Mouse (Mus musculus): ENCODE measurements around the gene Zfp652.

Gene Zfp652

GRCm38 (mm10) chr11:95831276-95831619 lies 118.8 kb downstream of the Zfp652 start:
- no peak for DNase-seq (ENCODE audit: low read depth, low spot score)

DNA sequence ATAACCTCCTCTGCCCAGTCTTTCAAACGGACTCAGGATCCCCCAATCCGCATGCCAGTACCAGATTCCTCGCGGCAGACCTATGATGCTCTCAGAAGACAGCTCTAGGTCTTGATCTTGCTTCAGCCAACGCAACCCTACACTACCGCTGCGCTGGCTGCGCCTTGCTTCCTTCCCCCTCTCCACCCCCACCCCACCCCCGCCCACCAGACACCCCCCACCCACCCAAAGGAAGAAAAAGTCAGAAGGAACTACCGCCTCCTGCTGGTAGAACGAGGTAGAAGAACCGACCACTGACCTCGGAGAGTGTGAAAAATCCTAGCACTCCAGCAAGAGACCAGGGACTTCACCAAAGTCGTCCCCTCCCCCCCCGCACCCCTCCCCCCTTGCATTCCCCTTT lies 119.2 kb downstream of the Zfp652 start:
- no peak for DNase-seq (ENCODE audit: low read depth, low spot score)

DNA sequence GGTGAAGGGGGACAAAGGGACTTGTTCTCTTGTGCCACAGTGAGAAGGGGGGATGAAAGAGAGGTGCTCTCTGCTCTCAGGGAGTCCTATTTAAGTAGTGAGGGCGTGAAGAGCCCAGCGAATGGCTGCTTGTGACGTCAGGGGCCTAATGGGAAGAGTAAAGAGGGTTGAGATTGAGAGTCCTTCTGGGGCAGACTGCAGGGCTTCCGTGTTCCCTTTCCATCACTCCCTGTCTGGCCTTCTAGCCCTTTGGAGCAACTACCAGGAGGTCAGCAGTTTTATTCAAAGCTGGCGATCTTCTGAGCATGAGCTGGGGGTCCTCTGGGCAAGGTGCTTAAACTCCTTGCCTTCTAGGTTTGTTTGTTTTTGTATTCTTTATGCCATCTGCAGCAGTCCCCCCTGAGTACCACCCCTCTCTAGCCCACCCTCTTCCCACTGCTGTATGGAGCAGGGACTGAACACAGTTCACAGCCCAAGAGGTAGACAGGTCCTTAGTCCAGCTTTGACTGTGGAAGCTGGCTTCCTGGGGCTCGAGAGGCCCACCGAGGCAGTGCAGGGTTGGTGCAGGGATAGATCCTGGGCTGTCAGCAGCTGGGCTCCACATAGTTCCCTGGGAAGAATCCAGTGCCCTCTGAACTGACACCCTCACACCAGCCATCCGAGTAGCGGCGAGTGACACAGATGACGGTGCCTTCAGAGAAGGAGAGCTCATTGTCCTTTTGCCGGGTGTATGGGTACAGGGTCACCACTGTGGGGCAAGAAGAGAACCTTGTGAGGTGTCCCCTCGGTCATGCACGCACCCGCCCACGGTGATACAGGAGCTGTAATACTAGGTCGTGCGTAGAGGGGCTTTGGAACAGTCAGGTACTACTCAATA lies 119.9 kb downstream of the Zfp652 start:
- no peak for DNase-seq (ENCODE audit: low read depth, low spot score)

DNA sequence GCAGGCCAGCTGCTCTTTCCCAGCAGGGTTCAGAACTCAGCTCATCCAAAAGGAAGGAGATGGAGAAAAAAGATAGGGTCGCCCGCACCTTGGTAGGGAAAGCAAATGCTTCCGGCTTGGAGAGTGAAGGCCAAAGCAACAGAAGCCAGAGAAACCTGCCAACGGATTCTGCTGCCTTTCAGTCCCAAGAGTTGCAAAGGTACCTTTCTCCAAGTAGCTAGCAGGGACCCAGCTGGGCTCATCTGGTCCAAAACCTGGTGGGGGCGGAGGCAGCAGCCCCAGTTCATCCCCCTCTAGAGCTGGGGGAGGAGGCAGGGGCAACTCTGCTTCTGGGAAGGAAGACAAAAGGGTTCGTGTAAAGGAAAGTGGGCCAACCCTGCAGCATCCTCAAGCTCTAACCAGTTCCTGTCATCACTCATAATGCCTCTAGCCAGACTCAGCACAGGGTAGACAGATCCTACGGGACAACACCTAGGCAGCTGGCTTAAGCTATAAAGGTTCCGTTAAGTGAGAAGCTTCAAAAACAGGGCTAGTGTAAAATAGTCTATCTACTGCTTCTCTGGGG lies 120.6 kb downstream of the Zfp652 start:
- no peak for DNase-seq (ENCODE audit: low read depth, low spot score)

GRCm38 (mm10) chr11:95833631-95834142 lies 121.2 kb downstream of the Zfp652 start:
- no peak for DNase-seq (ENCODE audit: low read depth, low spot score)

- DNase-seq (ENCODE audit: low read depth, low spot score): peak; percentile 61
These were observed 121.7 kb downstream of the Zfp652 start for GRCm38 (mm10) chr11:95834143-95834667.

DNA sequence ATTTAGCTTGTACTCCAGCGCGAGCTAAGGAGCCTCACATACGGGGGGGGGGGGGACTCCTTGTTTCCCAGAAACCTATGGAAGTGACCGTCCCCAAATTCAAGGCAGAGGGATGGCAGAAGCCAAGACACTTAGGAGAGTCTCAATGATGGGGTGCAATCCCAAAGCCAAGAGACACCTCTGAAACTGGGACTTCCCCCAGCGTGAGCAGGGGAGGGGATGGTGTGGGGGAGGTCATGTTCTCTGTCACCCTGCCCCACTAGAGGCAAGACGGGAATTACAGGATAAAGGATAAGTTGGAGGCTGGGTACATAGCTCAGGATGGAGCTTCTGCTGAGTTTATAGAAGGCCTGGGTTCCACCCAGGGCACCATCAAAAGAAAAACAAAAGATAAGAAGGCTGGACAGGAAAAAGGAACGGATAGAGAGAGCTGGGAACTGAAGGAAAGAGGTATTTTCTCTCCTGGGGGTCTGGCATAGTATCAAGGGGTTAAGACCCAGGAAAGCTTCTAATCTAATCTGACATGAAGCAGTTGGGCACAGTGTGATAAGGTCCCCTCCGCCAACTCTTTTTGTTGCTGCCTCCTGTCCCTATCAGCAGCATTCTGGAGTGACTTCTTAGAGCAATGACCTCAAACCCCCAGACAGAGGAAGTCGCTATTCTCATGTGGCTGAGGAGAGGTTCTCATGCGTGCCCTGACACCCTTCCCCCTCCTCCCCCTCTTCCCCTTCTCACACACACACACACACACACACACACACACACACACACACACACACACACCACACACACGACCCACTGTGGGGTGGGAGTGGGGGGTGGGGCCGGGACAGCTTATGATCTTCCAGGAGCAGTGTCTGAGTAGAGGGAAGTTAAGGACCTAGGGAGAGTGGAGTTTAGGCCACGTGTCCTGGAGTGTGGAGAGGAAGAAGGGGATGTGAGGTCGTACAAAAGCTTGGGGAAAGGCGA lies 122.6 kb downstream of the Zfp652 start:
- DNase-seq (ENCODE audit: low read depth, low spot score): no peak

DNA sequence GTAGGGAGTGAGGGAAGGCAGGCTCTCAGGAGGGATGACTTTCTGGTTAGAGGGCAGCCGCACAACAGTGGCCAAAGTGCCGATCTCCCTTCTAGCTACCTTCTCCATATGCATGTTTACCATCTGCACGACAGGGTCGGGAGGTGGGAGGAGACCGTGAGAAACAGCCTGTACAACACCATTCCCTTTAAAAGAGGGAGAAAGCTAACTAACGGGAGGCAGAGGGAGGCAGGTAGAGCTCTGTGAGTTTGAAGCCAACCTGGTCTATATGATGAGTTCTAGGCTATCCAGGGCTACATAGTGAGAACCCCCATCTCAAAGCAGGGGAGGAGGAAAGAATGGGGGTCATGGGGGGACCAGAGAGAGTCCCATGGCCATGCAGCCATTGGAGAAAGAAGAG lies 123.4 kb downstream of the Zfp652 start:
- DNase-seq (ENCODE audit: low read depth, low spot score): no peak

GRCm38 (mm10) chr11:95836433-95836832 lies 124.0 kb downstream of the Zfp652 start:
- no peak for DNase-seq (ENCODE audit: low read depth, low spot score)

- DNase-seq (ENCODE audit: low read depth, low spot score): no peak
These were observed 124.6 kb downstream of the Zfp652 start, which contains the start of gene Gngt2 for GRCm38 (mm10) chr11:95837059-95837458. TSS of gene Gngt2 (plus strand) at chr11:95837216.

DNA sequence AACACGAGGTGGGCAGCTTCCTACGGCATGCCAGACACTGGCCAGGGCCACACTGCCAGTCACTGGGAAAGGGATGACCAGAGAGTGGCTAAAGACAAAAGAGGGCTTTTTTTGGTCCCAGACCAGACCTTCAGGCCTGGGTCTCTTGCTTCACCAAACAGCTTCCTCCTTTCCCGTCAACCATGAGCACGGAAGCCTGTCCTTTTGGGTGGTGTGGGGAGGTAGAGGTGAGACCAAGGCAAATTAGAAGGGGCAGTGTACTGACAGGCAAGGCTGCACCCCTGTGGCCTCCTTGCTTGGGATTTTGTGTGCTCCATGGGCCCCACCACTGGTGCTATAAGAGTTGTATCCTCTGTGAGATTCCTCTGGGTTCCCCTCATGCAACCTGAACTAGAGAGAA lies 126.1 kb downstream of the Zfp652 start:
- no peak for DNase-seq (ENCODE audit: low read depth, low spot score)

- DNase-seq (ENCODE audit: low read depth, low spot score): no peak
These were observed 126.8 kb downstream of the Zfp652 start for GRCm38 (mm10) chr11:95838999-95839868.

DNA sequence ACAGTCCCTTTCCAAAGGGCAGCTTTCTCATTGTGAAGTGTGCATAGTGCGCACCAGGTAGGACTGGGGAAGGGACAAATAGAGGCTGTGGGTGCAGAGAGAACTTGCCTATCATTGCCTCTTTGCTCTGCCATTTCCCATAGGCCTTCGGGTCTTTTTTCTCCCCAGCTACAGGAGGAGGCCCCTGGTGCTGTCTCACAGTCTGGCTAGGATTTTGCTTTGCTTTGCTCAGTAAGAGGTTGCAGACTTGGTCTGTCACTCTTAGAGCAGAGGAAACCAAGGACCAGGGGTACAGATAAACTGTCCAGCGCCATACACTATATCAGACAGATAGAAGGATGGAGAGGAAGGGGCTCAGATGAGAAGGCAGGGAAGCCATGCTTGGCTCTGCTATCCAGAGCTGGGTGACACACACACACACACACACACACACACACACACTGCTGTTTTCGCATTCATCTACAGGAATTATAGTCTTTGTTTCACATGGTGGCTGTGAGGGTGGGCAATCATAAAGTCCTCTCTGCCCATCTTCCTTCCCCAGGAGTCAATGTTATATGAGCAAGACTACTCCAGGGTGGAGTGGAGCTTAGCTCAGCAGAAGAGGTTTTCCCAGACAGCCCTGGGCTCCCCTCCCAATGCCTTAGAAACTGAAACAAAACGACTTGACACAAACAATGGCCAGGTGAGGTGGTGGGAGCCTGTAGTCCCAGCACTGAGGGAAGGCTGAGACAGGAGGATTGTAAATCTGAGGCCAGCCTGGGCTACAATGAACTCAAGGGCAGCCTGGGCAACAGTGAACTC lies 128.4 kb downstream of the Zfp652 start:
- no peak for DNase-seq (ENCODE audit: low read depth, low spot score)

DNA sequence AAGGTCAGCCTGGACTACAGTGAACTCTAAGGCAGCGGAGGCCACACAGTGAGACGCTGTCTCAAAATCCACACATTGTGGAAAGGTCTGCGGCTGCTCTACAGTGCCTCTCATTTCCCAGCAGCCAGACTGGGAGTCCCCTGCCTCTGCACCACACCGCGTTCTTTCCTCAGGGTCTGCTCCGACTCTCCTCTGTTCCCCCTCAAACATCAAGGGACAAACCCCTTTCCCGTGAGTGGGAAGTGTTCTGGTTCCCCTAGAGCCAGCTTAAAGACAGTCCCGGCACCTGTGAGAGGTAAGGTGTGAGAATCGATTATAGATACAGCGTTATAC lies 129.0 kb downstream of the Zfp652 start:
- no peak for DNase-seq (ENCODE audit: low read depth, low spot score)

DNA sequence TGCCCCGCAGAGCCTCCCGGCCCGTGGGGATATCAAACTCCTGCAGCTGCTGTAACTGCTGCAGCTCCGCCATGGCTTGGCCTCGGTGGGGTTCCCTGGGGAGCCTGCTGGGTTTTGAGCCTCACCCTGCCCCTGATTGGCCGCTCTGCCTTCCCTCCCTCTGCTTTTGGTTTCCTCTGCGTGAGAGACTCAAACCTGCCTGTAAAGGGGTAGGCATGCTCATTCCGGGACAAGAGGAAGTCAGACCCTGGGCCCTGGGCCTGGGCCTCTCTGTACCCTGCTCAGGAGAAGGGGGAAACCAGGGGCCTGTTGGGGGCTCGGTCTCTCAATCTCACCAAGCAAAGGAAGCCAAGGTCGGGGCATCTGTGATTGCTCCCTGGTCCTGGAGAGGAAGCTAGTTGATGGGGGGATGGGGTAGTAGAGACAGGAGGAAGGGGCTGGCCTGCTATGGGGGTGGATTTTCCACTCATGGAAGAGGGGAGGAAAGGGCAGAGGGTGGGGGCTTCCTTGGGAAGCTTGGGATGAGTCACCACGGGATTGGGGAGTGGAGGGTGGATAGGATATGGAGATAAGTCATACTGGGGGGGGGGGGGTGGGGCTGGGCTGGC lies 129.7 kb downstream of the Zfp652 start, which contains the start of gene Abi3:
TSS of gene Abi3 (minus strand) at position 403 of the 608 bp plus-strand sequence.
- no peak for DNase-seq (ENCODE audit: low read depth, low spot score)

- no peak for DNase-seq (ENCODE audit: low read depth, low spot score)
These were observed 130.5 kb downstream of the Zfp652 start for GRCm38 (mm10) chr11:95842953-95843352.

- no peak for DNase-seq (ENCODE audit: low read depth, low spot score)
These were observed 131.0 kb downstream of the Zfp652 start for GRCm38 (mm10) chr11:95843421-95843950.

GRCm38 (mm10) chr11:95844935-95845334 lies 132.5 kb downstream of the Zfp652 start:
- DNase-seq (ENCODE audit: low read depth, low spot score): no peak

DNA sequence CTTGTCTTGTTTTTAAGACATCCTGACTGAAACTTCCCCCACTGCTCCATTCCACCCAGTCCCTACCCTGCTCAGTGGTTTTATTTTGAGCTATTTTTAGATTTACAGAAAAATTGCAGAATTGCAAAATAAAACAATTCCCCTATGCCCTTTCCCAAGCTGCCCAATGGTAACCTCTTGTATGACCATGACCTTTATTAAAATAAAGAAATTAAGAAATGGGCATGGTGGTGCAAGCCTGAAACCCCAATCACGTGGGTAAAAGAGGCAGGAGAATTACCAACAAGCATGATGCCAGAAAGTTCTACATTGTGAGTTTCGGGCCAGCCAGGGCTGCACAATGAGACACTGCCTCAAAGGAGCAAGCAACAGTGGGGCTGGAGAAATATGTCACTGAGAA lies 138.4 kb downstream of the Zfp652 start:
- DNase-seq (ENCODE audit: low read depth, low spot score): no peak
